In genomic region chr5:24526889-24527230, GRCm38 (mm10) we compare ENCODE assay signal across 8 mouse cellular contexts. TPM values are rescaled to one million over a fixed set of nuclear protein-coding genes. Genes with fewer than 3 reads are reported as not detected.
A peak's percentile ranks its signal among the peaks of the same experiment; 100 is the strongest.
DNase-seq lines count a peak whose midpoint lies in the region; ATAC-seq lines count a peak whose summit lies in the region.

TSS of gene Gbx1 (minus strand) at chr5:24527202.

- DNase-seq in adrenal gland, adult 2 months: peak; percentile 51
- no peak for DNase-seq in adrenal gland, postnatal 4 days (ENCODE audit: low spot score in 2 of 2)
- peak; percentile 26 for DNase-seq in CD4-positive helper T cell, adult 2 months (ENCODE audit: low read depth, low spot score)
- peak; percentile 26 for DNase-seq in kidney, postnatal 14 days
- no peak for DNase-seq in frontal cortex, postnatal 10 days (ENCODE audit: low spot score in 2 of 2)
- no peak for DNase-seq in layer of hippocampus, adult 8-10 months (ENCODE audit: low spot score in 2 of 2)

- H3K4me2 ChIP-seq in forebrain, embryonic 15.5 days (replicated peaks): peak within 1 kb of the TSS; percentile 70
- H3K4me2 ChIP-seq in midbrain, embryonic 16.5 days (ENCODE audit: low read length): peak within 1 kb of the TSS; percentile 89

- ATAC-seq in forebrain, embryonic 15.5 days (replicated peaks): 0 out of 2 replicates have a peak, but pooled peaks have one; percentile 12
- ATAC-seq in midbrain, embryonic 16.5 days: no peak

- H3K36me3 ChIP-seq in forebrain, embryonic 15.5 days: no peaks in the 10 kb centered on the region
- H3K36me3 ChIP-seq in midbrain, embryonic 16.5 days (ENCODE audit: control insufficient read depth, insufficient read depth, low read length): no peaks in the 10 kb centered on the region

- H3K9me3 ChIP-seq in forebrain, embryonic 15.5 days: no peaks in the 10 kb centered on the region
- H3K9me3 ChIP-seq in midbrain, embryonic 16.5 days (replicated peaks; ENCODE audit: control insufficient read depth, low read length, poor library complexity, severe bottlenecking): no peaks in the 10 kb centered on the region

- H3K27ac ChIP-seq in forebrain, embryonic 15.5 days (replicated peaks): no peak within 1 kb of the TSS
- H3K27ac ChIP-seq in midbrain, embryonic 16.5 days (ENCODE audit: low read length): no peak within 1 kb of the TSS

- H3K27me3 ChIP-seq in forebrain, embryonic 15.5 days: peaks cover 73% of the 10 kb centered on the region
- H3K27me3 ChIP-seq in midbrain, embryonic 16.5 days (ENCODE audit: control insufficient read depth, insufficient read depth, low read depth, low read length): peaks cover 47% of the 10 kb centered on the region

- WGBS in forebrain, embryonic 15.5 days: 1% methylated on average over 41 of the region's 49 CpGs
- WGBS in midbrain, embryonic 16.5 days: 1% methylated on average over 34 of the region's 49 CpGs

- H3K9ac ChIP-seq in forebrain, embryonic 15.5 days (replicated peaks): peak within 1 kb of the TSS; percentile 29
- H3K9ac ChIP-seq in midbrain, embryonic 16.5 days (ENCODE audit: low read depth, low read length): peak within 1 kb of the TSS; percentile 55

- peak within 1 kb of the TSS; percentile 41 for H3K4me3 ChIP-seq in forebrain, embryonic 15.5 days
- H3K4me3 ChIP-seq in midbrain, embryonic 16.5 days (ENCODE audit: low read depth, low read length): peak within 1 kb of the TSS; percentile 43

- H3K4me1 ChIP-seq in forebrain, embryonic 15.5 days: peaks cover 14% of the 10 kb centered on the region
- H3K4me1 ChIP-seq in midbrain, embryonic 16.5 days (ENCODE audit: control insufficient read depth, insufficient read depth, low read length): peaks cover 10% of the 10 kb centered on the region

RNA-seq across cellular contexts. Expression of gene Gbx1, which starts in this region (rescaled TPM):
- total RNA-seq in adrenal gland, adult 2 months (2021): not detected
- not detected in 2 replicates for polyA plus RNA-seq in adrenal gland, adult 2 months (2012; rRNA removed)
- under 1 TPM in 1 of 2 experiments, not detected in 1; 0.11 TPM for total RNA-seq in adrenal gland, postnatal 4 days (2021)
- 1.2 and 2.3 TPM in 2 replicates for polyA plus RNA-seq in forebrain, embryonic 15.5 days (2015; fragmentation: Nextera tagmentation; extraction: Ambion mirVana)
- polyA plus RNA-seq in midbrain, embryonic 16.5 days (2015; fragmentation: Nextera tagmentation; extraction: Ambion mirVana): 0.20 and 0.21 TPM in 2 replicates
- total RNA-seq in layer of hippocampus, adult 8-10 months (2022): not detected

Comparison
In these comparisons a context has a peak if more than half of its experiments do, and no peak if none do; other contexts are left out.
1. Peak in DNase-seq in adrenal gland, adult 2 months; RNA of the gene not detected or under 1 TPM.
2. DNase-seq: peak in CD4-positive helper T cell, adult 2 months (single experiment) and kidney, postnatal 14 days (single experiment); none in adrenal gland, postnatal 4 days (0 of 2), frontal cortex, postnatal 10 days (0 of 2) and layer of hippocampus, adult 8-10 months (0 of 2).